Mouse (Mus musculus) lung, postnatal 0 days (tissue): Measurements from ENCODE around the gene Ift43. TPM values are rescaled to one million over a fixed set of nuclear protein-coding genes. Genes with fewer than 3 reads are reported as not detected.

Experiments used
- ATAC-seq: fragments of 200-750 bp; cut with Nextera tagmentation; 2 replicates; pipeline ENCODE4 v1.8.0; 2017; ENCODE audit warnings: moderate library complexity
- DNase-seq: peaks from one replicate; pipeline ENCODE4 v3.0.0-alpha.2; 2016; ENCODE audit warnings: low spot score
- H3K27ac ChIP-seq: fragments of 300-500 bp; sonication (generic); 2 replicates; pipeline ENCODE4 v1.5.1; 2014; ENCODE audit warnings: antibody characterized with exemption, mild to moderate bottlenecking, low read length, mixed read lengths
- H3K27me3 ChIP-seq: fragments of 300-500 bp; sonication (generic); replicated peaks from 2 replicates; pipeline ENCODE4 v1.6.1; 2014; ENCODE audit warnings: low read length, mixed read lengths; ENCODE audit not compliant: insufficient read depth
- H3K36me3 ChIP-seq: fragments of 300-500 bp; sonication (generic); 2 replicates; pipeline ENCODE4 v1.6.1; 2014; ENCODE audit warnings: low read length, mixed read lengths; ENCODE audit not compliant: insufficient read depth
- H3K4me1 ChIP-seq: fragments of 300-500 bp; sonication (generic); 2 replicates; pipeline ENCODE4 v1.6.1; 2014; ENCODE audit warnings: antibody characterized with exemption, low read depth, low read length, mixed read lengths; ENCODE audit not compliant: insufficient read depth
- H3K4me2 ChIP-seq: fragments of 300-500 bp; sonication (generic); replicated peaks from 2 replicates; pipeline ENCODE4 v1.6.1; 2014; ENCODE audit warnings: low read depth, mild to moderate bottlenecking, low read length, moderate library complexity, mixed read lengths
- H3K4me3 ChIP-seq: fragments of 300-500 bp; sonication (generic); 2 replicates; pipeline ENCODE4 v1.5.1; 2014; ENCODE audit warnings: low read depth, low read length
- H3K9ac ChIP-seq: fragments of 300-500 bp; sonication (generic); replicated peaks from 2 replicates; pipeline ENCODE4 v1.6.1; 2014; ENCODE audit warnings: low read depth, mild to moderate bottlenecking
- H3K9me3 ChIP-seq: fragments of 300-500 bp; sonication (generic); 2 replicates; pipeline ENCODE4 v1.6.1; 2016; ENCODE audit warnings: low read length, mixed read lengths
- CTCF ChIP-seq: IDR thresholded peaks from 2 replicates; pipeline ENCODE4 v1.5.1; 2016; ENCODE audit warnings: antibody characterized with exemption, mild to moderate bottlenecking
- EP300 ChIP-seq: IDR thresholded peaks from 2 replicates; pipeline ENCODE4 v1.6.1; 2016; ENCODE audit warnings: antibody characterized with exemption, mild to moderate bottlenecking, control low read depth
- WGBS: fragments of 180-500 bp; shearing (Covaris S2); extraction: QIAGEN DNeasy Blood & Tissue Kit; methylation state at CpG from one replicate; pipeline ENCODE4 v1.1.7; 2014; 5-methylcytosine and 5-hydroxymethylcytosine counted together
- polyA plus RNA-seq: library from polyadenylated mRNA; unstranded; fragments of >200 nt; fragmentation: Nextera tagmentation; extraction: Ambion mirVana; gene quantifications from 2 replicates; pipeline ENCODE4 v1.2.1, GENCODE M21; 2015

Ift43 gene
- polyA plus RNA-seq, 1 experiment from 2014 or later: 127 TPM

DNA sequence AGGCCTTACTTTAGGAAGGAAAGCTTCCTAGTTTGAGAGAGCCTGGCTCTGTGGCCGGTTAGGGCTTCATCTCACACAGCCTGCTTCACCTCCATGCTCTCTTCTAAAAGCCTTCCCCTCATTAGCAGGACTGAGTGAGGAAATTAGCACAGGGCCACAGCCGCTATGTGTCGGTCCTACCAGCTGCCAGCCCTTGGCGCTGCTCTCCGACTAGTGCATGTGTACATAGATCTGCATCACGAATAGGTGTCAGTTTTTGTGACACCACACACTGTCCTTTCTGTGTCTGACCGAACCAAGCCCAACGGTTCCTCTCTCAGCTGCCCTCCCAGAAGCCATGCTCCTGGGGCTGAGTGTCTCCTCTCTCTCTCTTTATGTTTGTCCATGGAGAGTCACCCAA lies 74.8 kb downstream of the Ift43 start:
- H3K9ac ChIP-seq: no peak overlapping the region
- H3K9me3 ChIP-seq: no peaks in the 10 kb centered on the region
- no peak for ATAC-seq
- H3K36me3 ChIP-seq: no peaks in the 10 kb centered on the region
- DNase-seq: no peak
- H3K4me1 ChIP-seq: no peaks in the 10 kb centered on the region; the same call in 1 of the 2 replicates
- WGBS: 75% methylated on average over 8 of the region's 8 CpGs
- no peak overlapping the region for H3K27ac ChIP-seq
- no peak overlapping the region for H3K4me2 ChIP-seq
- no peak for TF ChIP-seq CTCF
- TF ChIP-seq EP300: no peak
- no peak overlapping the region for H3K4me3 ChIP-seq
- H3K27me3 ChIP-seq: no peaks in the 10 kb centered on the region

DNA sequence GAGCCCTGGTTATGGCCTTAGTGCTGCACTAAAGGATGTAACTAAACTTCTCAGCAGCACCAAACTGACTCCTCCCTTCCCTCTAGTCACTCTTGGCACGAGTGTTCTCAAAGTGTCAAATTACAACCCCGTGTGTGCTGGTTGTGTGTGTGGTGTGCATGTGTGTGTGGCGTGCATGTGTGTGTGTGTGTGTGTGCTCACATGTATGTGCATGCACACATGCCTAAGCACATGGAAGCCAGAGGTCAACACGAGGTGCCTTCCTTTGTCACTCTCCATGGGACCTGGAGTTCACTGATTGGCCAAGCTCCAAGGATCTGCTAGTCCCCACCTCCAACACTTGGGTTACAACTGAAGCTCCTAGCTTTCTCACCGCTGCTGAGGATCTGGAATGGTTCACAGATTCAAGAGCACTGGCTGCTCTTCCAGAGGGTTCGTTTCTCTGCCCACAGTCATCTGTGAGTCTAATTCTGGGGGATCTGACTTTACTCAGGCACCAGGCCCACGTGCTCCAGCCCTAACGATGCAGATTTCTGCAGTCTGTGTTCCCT lies 75.6 kb downstream of the Ift43 start:
- WGBS: 14% methylated on average over 8 of the region's 8 CpGs
- H3K4me3 ChIP-seq: no peak overlapping the region
- no peaks in the 10 kb centered on the region for H3K36me3 ChIP-seq
- H3K9ac ChIP-seq: no peak overlapping the region
- TF ChIP-seq EP300: no peak
- no peak for TF ChIP-seq CTCF
- H3K9me3 ChIP-seq: no peaks in the 10 kb centered on the region
- H3K4me1 ChIP-seq: no peaks in the 10 kb centered on the region; the same call in 1 of the 2 replicates
- ATAC-seq (peak; percentile 44; the same call in 1 of the 2 replicates), DNase-seq (peak; percentile 58)
- H3K4me2 ChIP-seq: no peak overlapping the region
- no peak overlapping the region for H3K27ac ChIP-seq
- H3K27me3 ChIP-seq: no peaks in the 10 kb centered on the region

DNA sequence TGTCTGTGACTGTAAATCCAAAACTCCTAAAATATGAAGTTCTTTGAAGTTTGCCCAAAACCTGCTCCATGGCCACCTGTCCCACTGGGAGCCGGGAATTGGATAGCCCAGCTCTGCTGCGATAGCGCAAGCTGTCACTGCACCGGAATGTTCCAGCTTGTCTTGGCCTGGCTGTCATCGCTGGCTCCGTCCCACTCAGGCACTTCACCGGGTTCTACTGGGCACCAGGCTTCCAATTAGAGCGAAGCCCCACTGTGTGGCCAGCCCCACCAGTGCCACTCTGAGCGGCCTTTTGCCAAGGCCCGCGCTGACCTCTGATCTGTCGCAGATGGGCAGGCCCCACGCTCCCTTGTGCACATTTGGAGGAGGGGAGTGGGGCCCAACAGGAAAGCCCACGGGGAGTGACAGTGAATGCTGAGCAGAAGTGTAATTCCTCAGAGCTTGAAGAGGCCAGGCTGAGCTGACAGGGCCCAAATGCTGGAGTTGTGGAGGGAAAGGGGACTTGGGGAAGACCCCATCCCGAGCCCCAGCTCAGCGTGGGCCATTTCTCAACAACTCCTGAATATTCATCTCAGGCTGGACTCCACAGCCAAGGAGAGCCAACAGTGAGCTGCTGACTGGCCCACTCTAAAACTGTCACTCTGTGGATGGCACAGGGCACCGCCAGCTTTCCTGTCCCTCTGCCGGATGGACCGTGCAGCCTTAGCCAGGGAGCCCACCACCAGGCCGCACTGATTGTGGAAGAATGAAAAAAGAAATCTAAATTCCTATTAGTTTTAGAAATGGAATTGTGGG lies 76.5 kb downstream of the Ift43 start:
- H3K36me3 ChIP-seq: no peaks in the 10 kb centered on the region
- H3K9me3 ChIP-seq: no peaks in the 10 kb centered on the region
- no peak overlapping the region for H3K4me2 ChIP-seq
- no peak overlapping the region for H3K27ac ChIP-seq
- H3K4me1 ChIP-seq: no peaks in the 10 kb centered on the region; the same call in 1 of the 2 replicates
- H3K4me3 ChIP-seq: no peak overlapping the region
- DNase-seq: no peak
- H3K27me3 ChIP-seq: no peaks in the 10 kb centered on the region
- TF ChIP-seq CTCF (no peak), EP300 (no peak)
- no peak for ATAC-seq
- no peak overlapping the region for H3K9ac ChIP-seq
- 82% methylated on average over 20 of the region's 20 CpGs for WGBS

DNA sequence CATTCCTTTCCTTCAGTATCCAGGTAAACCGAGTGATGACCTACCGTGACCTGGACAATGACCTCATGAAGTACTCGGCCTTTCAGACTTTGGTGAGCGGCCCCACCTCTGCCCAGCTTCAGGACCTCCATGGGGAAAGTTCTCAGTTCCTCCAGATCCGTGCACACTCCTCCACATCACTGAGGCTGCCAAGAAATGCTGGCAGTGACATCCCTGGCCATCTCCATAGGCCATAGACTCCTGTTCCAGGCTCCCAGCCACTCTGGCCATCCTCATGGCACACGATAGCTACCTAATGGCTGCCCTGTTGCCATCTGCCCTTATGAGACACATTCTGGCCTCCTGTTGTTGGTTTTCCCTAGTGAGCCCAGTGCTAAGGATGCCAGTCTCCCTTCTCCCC lies 79.1 kb downstream of the Ift43 start:
- Histone ChIP-seq H3K27me3 (no peaks in the 10 kb centered on the region), H3K4me2 (no peak overlapping the region), H3K4me1 (no peaks in the 10 kb centered on the region; the same call in 1 of the 2 replicates), H3K36me3 (no peaks in the 10 kb centered on the region), H3K4me3 (no peak overlapping the region), H3K9me3 (no peaks in the 10 kb centered on the region), H3K9ac (no peak overlapping the region), H3K27ac (no peak overlapping the region)
- TF ChIP-seq CTCF (no peak), EP300 (no peak)
- ATAC-seq: no peak
- whole genome bisulfite sequencing: 91% methylated on average over 6 of the region's 6 CpGs
- DNase-seq: no peak

- Histone ChIP-seq H3K4me3 (no peak overlapping the region), H3K27me3 (no peaks in the 10 kb centered on the region), H3K36me3 (no peaks in the 10 kb centered on the region), H3K27ac (no peak overlapping the region), H3K9ac (no peak overlapping the region), H3K9me3 (no peaks in the 10 kb centered on the region), H3K4me1 (no peaks in the 10 kb centered on the region; the same call in 1 of the 2 replicates), H3K4me2 (no peak overlapping the region)
- WGBS: 97% methylated on average over 5 of the region's 5 CpGs
- no peak for TF ChIP-seq EP300
- no peak for TF ChIP-seq CTCF
- ATAC-seq (no peak), DNase-seq (no peak)
Observed at GRCm38 (mm10) chr12:86161942-86162341, 79.6 kb downstream of the Ift43 start.

DNA sequence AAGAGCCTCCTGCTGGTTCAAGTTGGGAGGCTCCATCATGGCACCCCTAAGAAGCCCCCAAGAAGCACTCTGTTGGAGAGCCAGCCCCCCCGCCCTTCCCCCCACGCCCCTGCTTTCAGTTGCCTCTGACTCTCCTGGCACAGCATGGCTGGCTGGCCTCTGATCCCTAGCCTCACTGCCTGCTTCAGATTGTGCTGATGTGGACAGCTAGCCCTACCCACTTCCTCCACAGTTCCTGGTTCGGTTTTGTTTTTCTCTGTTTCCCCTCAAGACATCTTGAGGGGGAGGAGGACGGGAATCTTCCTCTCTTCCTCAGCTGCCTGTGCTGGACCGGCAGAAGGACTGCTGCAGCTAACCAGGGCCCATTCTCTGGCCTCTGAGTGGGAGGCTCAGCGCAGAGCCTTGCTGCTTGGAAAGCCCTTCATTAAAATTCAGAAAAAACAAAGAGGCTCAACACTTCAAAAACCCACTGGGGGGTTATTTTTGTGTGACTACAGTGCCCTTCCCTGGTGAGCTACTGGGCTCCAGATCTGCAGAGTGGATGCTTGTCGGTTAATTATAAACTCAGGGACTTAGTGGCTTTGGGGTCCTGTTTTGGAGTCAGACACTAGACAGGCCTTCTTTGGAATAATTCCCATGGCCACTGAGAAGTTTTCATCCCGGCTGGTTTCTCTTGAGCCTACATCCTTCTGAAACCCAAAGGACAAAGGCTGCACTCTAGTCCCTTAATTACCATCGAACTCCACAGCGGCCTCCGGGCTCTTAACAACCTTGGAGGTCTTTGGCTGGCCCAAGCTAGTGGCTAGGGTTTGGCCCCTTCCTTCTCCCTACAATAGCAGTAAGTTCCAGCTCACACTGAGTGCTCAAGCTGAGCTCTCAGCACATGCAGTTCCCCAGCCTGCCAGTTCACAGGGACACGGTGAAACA lies 80.8 kb downstream of the Ift43 start:
- 50% methylated on average over 12 of the region's 12 CpGs for WGBS
- Histone ChIP-seq H3K27ac (no peak overlapping the region), H3K9ac (no peak overlapping the region), H3K4me2 (no peak overlapping the region), H3K4me3 (no peak overlapping the region), H3K9me3 (no peaks in the 10 kb centered on the region), H3K27me3 (no peaks in the 10 kb centered on the region), H3K36me3 (no peaks in the 10 kb centered on the region), H3K4me1 (no peaks in the 10 kb centered on the region)
- ATAC-seq: no peak
- TF ChIP-seq EP300 (no peak), CTCF (no peak)
- no peak for DNase-seq
